Mouse (Mus musculus) gastrocnemius, postnatal 4 days (tissue): ENCODE data around the gene Ccser1. TPM values are rescaled to one million over a fixed set of nuclear protein-coding genes. Genes with fewer than 3 reads are reported as not detected.

Source experiments
- DNase-seq, 2 experiments: peaks; one replicate each; pipeline ENCODE4 v3.0.0; 2021 to 2022; ENCODE audit warnings: low spot score in 2 of 2, mixed read lengths in 2 of 2
- total RNA-seq, 2 experiments: library from RNA; stranded (reverse); gene quantifications; 2 replicates each; pipeline ENCODE4 v1.2.3; 2021

Ccser1 gene
- total RNA-seq, 2 experiments from 2014 or later, result 5.8 to 7.9 TPM

DNA sequence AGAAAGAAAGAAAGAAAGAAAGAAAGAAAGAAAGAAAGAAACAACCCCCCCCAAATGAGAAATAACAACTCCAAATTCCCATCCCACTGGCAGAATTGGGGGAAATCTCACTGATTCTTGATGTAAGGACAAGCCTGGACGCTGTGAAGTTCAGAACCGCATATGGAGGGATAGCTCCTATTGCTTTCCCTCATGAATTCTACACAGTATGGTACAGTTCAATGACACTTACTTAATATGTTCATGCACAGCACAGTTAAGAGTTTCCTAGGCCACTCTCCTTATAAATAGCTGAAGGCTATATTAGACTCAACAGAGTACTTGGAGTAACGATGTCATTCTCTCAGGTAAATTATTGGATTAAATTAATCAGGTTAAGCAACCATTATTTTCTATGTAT lies 1138.5 kb downstream of the Ccser1 start:
- DNase-seq, result no peak

DNA sequence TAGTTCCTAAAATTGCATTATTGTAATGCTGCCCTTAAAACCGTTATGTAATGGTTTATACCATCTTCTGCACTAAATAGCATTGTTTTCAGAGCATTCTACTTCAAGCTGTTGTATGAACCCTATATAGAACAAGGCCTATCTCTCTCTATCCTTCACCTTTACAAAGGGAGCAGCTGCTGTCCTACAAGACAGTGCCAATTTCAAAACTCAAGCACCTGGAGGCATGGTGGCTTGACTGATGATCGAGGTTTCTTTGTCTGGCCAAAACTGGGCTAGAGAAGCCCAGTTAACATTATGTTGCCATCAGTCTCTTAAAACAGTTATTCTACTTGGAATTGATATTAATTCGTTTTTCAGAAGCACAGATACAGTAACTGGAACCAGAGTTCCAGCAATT lies 1160.2 kb downstream of the Ccser1 start:
- DNase-seq, result no peak

DNA sequence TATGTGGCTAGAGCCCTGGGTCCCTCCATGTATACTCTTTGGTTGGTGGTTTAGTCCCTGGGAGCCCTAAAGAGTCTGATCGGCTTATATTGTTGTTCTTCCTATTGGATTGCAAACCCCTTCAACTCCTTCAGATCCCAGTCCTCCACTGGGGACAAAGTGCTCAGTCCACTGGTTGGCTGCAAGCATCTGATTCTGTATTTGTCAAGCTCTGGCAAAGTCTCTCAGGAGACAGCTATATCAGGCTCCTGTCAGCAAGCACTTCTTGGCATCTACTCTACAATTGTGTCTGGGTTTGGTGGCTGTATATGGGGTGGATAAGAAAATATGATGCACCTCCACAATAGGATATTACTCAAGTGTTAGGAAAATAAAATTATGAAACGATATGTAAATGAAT lies 1187.7 kb downstream of the Ccser1 start:
- DNase-seq, result no peak
